ENCODE assay signal across 18 mouse cellular contexts in genomic region chr11:93594033-93594432, GRCm38 (mm10).
DNase-seq lines count a peak whose midpoint lies in the region; ATAC-seq and TF ChIP-seq lines count a peak whose summit lies in the region.
"Had no signal": no experiment of that assay in that cellular context is flagged by ENCODE, and none has a peak within 500 bp of the region (broad histone marks: within the 10 kb centered on the region; RNA-seq: fewer than 3 reads in every experiment).

No protein-coding gene starts in this region.

- no peak overlapping the region for H3K9ac ChIP-seq in liver, embryonic 11.5 days (ENCODE audit: low read depth, low read length)
- no peak overlapping the region for H3K9ac ChIP-seq in liver, postnatal 0 days (replicated peaks)
- H3K9ac ChIP-seq: liver, embryonic 12.5 days; lung, embryonic 15.5 days had no signal

- H3K27ac ChIP-seq in heart, embryonic 10.5 days: no peak overlapping the region
- no peak overlapping the region for H3K27ac ChIP-seq in liver, embryonic 11.5 days (ENCODE audit: low read depth, low read length)
- no peak overlapping the region for H3K27ac ChIP-seq in liver, postnatal 0 days (ENCODE audit: low read depth)
- H3K27ac ChIP-seq: limb, embryonic 10.5 days; liver, embryonic 12.5 days; lung, embryonic 15.5 days had no signal

- 7% methylated on average over 2 of the region's 2 CpGs for WGBS in heart, embryonic 10.5 days
- WGBS in liver, embryonic 11.5 days: 7% methylated on average over 2 of the region's 2 CpGs
- WGBS in liver, postnatal 0 days (ENCODE audit: insufficient replicate concordance): 19% methylated on average over 2 of the region's 2 CpGs

- H3K4me2 ChIP-seq in liver, embryonic 11.5 days: no peak overlapping the region
- no peak overlapping the region for H3K4me2 ChIP-seq in liver, postnatal 0 days (ENCODE audit: low read depth, low read length)
- H3K4me2 ChIP-seq: liver, embryonic 12.5 days; lung, embryonic 15.5 days had no signal

- no peak for TF ChIP-seq CTCF in liver, postnatal 0 days (IDR thresholded peaks at IDR 0.05; ENCODE audit: low read depth)

- H3K4me1 ChIP-seq in heart, embryonic 10.5 days: peaks cover 10% of the 10 kb centered on the region
- H3K4me1 ChIP-seq in liver, embryonic 11.5 days (replicated peaks; ENCODE audit: control insufficient read depth, insufficient read depth, low read length): no peaks in the 10 kb centered on the region
- H3K4me1 ChIP-seq in liver, postnatal 0 days (ENCODE audit: insufficient read depth): no peaks in the 10 kb centered on the region
- H3K4me1 ChIP-seq: limb, embryonic 10.5 days; liver, embryonic 12.5 days; lung, embryonic 15.5 days had no signal

- H3K4me3 ChIP-seq in heart, embryonic 10.5 days: no peak overlapping the region
- no peak overlapping the region for H3K4me3 ChIP-seq in liver, embryonic 11.5 days (ENCODE audit: low read depth, low read length)
- H3K4me3 ChIP-seq in liver, postnatal 0 days (ENCODE audit: low read depth, low read length): no peak overlapping the region
- H3K4me3 ChIP-seq: limb, embryonic 10.5 days; liver, embryonic 12.5 days; lung, embryonic 15.5 days had no signal

- no peaks in the 10 kb centered on the region for H3K36me3 ChIP-seq in heart, embryonic 10.5 days
- no peaks in the 10 kb centered on the region for H3K36me3 ChIP-seq in liver, embryonic 11.5 days (ENCODE audit: control insufficient read depth, insufficient read depth, low read length)
- no peaks in the 10 kb centered on the region for H3K36me3 ChIP-seq in liver, postnatal 0 days (replicated peaks; ENCODE audit: insufficient read depth, low read length)
- H3K36me3 ChIP-seq: limb, embryonic 10.5 days; liver, embryonic 12.5 days; lung, embryonic 15.5 days had no signal

- 0 out of 2 replicates have a peak, but pooled peaks have one; percentile 12 for ATAC-seq in liver, embryonic 11.5 days (replicated peaks; ENCODE audit: low FRiP score)
- ATAC-seq in liver, postnatal 0 days: no peak
- ATAC-seq: inflammation-experienced regulatory T-cells, adult 6 months; liver, embryonic 12.5 days; Patski had no signal

- TF ChIP-seq EP300 in liver, postnatal 0 days (IDR thresholded peaks at IDR 0.05; ENCODE audit: low read depth): no peak

- DNase-seq in heart, embryonic 10.5 days (ENCODE audit: low spot score): peak; percentile 76
- DNase-seq in heart, adult 18-20 months: no peak
- no peak for DNase-seq in liver, embryonic 11.5 days (ENCODE audit: low spot score)
- DNase-seq in liver, postnatal 0 days: no peak
- DNase-seq in embryo, embryonic 10 days (ENCODE audit: low spot score): peak; percentile 41
- DNase-seq in retina, postnatal 1 day: peak; percentile 30
- DNase-seq in gastrocnemius, postnatal 36 days: no peak
- DNase-seq: adrenal gland, postnatal 36 days; B cell, adult 2 months; cerebellum, adult 8-10 months; gastrocnemius, postnatal 10 days; heart, postnatal 14 days; thymus, adult 18-20 months had no signal

- H3K9me3 ChIP-seq in heart, embryonic 10.5 days: 0 out of 2 replicates have a peak, but pooled peaks cover 4% of the 10 kb centered on the region
- no peaks in the 10 kb centered on the region for H3K9me3 ChIP-seq in liver, embryonic 11.5 days (ENCODE audit: control insufficient read depth, low read length)
- H3K9me3 ChIP-seq in liver, postnatal 0 days (ENCODE audit: low read length): no peaks in the 10 kb centered on the region
- H3K9me3 ChIP-seq: limb, embryonic 10.5 days; liver, embryonic 12.5 days; lung, embryonic 15.5 days had no signal

- no peaks in the 10 kb centered on the region for H3K27me3 ChIP-seq in heart, embryonic 10.5 days (ENCODE audit: insufficient read depth, poor library complexity, severe bottlenecking)
- no peaks in the 10 kb centered on the region for H3K27me3 ChIP-seq in liver, embryonic 11.5 days (replicated peaks; ENCODE audit: control insufficient read depth, insufficient read depth, low read length)
- H3K27me3 ChIP-seq in liver, postnatal 0 days (ENCODE audit: insufficient read depth, low read length): no peaks in the 10 kb centered on the region
- H3K27me3 ChIP-seq: liver, embryonic 12.5 days; lung, embryonic 15.5 days; Patski had no signal

- intact Hi-C loops in gastrocnemius, postnatal 36 days (cut with DNase I): no loop called here

Comparison
In these comparisons a context has a peak if more than half of its experiments do, and no peak if none do; other contexts are left out.
1. DNase-seq: peak in heart, embryonic 10.5 days (single experiment), embryo, embryonic 10 days (single experiment) and retina, postnatal 1 day (single experiment); none in heart, adult 18-20 months (0 of 2), liver, embryonic 11.5 days (single experiment), liver, postnatal 0 days (single experiment) and gastrocnemius, postnatal 36 days (0 of 2).